Mouse (Mus musculus): ENCODE results near the gene Obox3.
"Not testable (repeated sequence)": the region's sequence is repeated elsewhere in the genome, so short reads cannot be mapped to it uniquely, and the experiment has no call there.

Obox3 gene

GRCm38 (mm10) chr7:15639802-15640201 lies at the start of gene Obox3:
Gene Obox3 (minus strand): TSS chr7:15639902.
- DNase-seq, result not testable (repeated sequence)

- DNase-seq, result not testable (repeated sequence)
These were observed 130.3 kb downstream of the Obox3 start for GRCm38 (mm10) chr7:15509411-15509810.
